Mouse (Mus musculus): ENCODE data around the gene Foxp1.

- TF ChIP-seq TCF12 (IDR thresholded peaks at IDR 0.05; ENCODE audit: insufficient read depth, poor library complexity, severe bottlenecking) (no peak), USF1 (IDR thresholded peaks at IDR 0.05; ENCODE audit: low read depth) (no peak), POLR2AphosphoS2 (IDR thresholded peaks at IDR 0.05; ENCODE audit: insufficient read length, low read depth) (no peak), CEBPB (IDR thresholded peaks at IDR 0.05; ENCODE audit: insufficient read depth, poor library complexity, severe bottlenecking) (no peak)
These were observed 138.6 kb downstream of the Foxp1 start for GRCm38 (mm10) chr6:99383846-99384472.
